Mouse (Mus musculus): ENCODE data around the gene 4933425L06Rik.

The 4933425L06Rik gene

GRCm38 (mm10) chr13:105081862-105082261, at the start of gene 4933425L06Rik:
TSS of gene 4933425L06Rik (plus strand) at chr13:105082122.
- DNase-seq: no peak

DNA sequence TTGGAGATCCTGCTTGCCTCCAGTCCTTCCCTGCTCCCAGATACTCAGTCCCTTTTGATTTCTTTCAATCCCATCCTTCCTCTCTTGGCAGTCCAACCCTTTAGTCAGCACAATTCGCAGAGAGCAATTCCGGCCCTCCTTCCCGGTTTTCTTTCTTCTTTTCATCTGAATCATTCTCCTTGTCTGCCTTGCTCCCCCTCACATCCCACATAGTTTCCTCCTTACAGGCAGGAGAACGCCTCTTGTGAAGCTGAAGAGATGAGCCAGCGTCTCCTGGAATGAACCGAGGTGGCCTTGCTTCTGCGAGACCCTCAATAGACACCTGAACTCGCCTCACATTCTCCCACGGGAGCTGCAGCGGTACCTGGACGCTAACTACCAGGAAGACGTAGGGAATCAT, 44.1 kb upstream of the 4933425L06Rik start:
- DNase-seq: no peak

DNA sequence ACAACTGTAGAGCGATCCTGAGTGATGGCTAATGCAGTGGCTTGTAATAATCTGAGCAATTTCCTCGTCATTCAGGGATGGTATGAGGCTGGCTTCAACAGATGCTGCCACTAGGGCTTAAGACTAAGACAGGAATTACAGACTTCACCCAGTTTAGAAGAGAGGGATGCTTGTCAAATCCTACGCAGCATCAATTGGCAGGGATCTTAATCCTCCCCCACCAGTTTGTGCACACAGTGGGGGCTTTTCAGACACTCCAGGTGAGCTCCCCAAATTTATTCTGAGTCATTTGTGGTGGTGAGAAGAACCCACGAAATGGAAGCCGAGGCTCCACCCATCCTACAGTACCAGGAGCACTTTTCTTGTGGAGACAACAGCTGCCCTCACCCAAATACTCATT, 43.6 kb upstream of the 4933425L06Rik start:
- DNase-seq: no peak

DNA sequence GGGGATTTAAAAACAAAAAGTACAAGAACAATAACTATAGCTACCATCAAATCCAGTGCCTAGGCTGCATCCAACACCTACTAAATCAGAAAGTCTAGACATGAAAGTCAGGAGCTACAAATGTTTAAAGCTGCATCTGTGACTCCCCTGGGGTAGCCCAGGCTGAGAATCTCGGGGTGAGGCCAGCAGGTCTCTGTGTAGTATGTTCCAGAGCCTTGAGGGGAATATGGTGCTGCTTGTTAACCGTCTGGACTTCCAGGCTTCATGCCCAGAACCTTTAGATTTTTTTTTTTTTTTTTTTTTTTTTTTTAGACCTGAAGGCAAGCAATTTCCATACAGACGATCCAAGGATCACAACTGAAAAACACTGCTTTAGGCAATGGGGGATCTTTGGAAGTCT, 38.0 kb upstream of the 4933425L06Rik start:
- DNase-seq: peak in 1 of 2 experiments; percentile 48

DNA sequence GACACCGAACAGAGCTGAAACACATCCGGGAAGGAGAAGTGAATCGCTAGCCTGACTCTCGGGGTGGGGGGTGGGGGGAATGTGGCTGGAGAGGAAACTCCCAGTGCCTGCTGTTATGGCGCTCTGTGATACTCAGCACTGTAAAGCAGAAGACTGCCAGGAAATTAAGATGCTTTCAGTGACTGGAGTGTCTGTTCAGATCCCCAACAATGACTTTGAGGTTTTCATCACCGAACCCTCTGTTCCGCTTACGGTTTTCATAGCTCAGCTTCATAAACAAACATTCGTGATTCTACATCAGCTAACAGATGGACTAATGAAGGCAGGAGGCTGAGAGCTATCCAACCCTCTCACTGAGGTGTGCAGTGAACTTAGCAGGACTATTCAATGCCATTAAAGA, 34.5 kb upstream of the 4933425L06Rik start:
- DNase-seq: peak in 1 of 2 experiments; percentile 49

DNA sequence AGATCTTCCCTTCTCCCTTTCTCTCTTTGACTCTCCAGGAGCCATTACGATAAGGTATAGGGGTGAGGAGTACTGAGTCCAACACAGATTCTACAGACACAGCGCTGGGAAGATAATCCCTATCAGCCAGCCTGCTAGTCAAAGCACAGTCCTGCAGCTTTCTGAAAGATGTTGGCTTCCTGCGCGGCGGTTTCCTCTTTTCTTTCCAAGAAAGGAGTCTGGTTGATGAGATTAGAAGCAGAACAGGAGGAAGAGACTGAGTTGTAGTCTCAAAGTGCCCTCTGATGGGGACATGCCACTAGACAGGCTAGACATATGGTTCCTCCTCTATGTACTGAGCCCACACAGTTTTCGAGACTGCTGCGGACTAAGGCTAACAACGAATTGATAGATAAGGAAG, 33.3 kb upstream of the 4933425L06Rik start:
- DNase-seq: peak; percentile 56 to 65

DNA sequence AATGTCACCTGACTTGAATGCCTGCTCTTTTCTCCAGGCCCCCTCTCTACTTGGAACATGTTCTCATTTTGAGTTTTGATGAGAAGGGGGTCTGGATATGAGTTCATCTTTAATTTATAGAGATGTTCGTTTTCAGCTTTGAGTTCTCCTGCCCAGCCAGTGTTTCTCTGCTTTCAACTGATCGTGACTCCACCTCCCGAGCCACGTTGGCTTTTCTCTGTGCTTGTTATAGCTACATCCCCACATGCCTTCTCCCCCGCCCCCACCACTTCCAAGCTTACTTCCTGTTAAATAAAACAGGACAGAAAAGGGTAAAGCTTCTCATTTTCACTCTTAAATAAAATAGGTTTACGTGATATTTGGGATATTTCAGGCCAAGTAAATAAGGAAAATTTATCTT, 30.5 kb upstream of the 4933425L06Rik start:
- peak in 1 of 2 experiments; percentile 33 for DNase-seq

GRCm38 (mm10) chr13:105053618-105054017, 28.3 kb upstream of the 4933425L06Rik start:
- peak; percentile 50 to 63 for DNase-seq

GRCm38 (mm10) chr13:105054181-105054940, 27.6 kb upstream of the 4933425L06Rik start, which contains the start of gene Rgs7bp:
TSS of gene Rgs7bp (minus strand) at chr13:105054930.
- DNase-seq: peak; percentile 77 to 86

- DNase-seq: no peak
These were observed 27.0 kb upstream of the 4933425L06Rik start for GRCm38 (mm10) chr13:105054941-105055309.

DNA sequence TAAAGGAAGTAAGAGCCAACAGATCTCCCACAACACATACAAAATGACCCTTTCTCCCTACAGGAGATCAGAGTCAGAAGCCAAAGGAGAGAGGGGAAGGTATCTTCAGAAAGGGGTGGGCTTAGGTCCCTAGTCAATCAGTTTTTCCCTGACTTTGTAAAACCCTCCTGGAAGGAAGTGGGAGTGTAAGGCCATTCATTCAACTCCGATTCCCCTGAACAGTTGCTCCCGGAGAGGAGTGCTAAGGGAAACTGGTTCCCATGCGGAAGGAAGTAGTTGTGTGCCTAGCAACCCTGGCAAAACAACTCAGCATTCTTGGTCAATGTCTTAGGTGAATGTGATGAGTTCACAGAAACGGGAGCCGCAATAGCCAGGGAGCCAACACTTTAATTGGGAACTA, 26.5 kb upstream of the 4933425L06Rik start:
- DNase-seq: no peak

DNA sequence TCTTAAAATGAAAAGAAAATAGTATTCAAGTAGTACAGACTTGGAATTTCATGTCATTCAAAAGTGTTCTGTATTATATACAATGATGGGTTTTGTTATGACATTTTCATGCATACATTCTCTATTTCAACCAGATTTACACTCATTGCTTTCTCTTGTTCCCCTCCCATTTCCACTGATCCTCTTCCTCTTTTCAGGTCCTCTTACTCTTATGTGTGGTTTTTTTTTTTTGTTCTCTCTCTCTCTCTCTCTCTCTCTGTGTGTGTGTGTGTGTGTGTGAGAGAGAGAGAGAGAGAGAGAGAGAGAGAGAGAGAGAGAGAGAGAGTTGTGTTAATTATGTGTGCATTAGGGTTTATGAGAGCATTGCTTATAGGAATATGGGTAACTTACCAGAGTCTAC, 15.8 kb upstream of the 4933425L06Rik start:
- DNase-seq: no peak

DNA sequence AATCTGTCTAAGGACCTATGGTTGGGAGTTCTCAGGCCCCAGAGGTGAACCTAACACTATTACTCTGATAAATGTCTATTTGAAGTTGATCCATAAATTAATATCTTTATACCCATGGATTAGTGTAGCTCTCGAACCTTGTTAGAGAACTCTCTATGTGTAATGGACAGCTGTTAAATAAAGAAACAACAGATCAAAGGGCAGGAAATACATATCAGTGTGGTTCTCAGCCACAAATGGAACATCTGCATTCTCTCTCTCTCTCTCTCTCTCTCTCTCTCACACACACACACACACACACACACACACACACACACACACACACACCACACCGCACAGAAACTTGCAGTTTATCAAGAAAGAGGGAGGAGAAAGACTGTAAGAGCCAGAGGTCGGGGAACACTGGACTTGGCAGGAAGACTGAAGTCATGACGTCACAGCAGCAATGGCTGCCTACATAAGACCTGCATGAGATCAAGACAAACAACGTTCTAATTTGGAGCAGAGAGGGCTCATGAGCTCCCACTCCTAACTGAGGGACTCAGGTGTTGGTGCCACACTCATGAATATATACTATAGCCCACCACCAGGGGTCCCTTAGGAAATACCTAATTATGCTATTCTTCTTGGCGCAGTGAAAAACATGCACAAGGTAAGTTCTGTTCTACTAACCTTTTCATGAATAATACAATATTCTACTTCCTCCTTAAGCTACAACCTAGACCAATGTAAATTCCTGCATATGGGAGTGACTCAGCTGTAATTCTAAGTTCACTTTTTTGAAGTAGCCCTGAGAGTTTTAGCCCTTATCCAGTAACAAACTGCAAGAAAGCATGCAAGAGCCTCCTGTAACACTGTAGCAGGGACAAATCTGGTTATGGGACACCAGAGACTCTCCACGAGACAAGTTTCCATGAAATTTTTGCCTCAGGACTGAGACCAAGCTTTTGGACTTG, 14.8 kb upstream of the 4933425L06Rik start:
- DNase-seq: no peak

GRCm38 (mm10) chr13:105089276-105089675, 7.4 kb downstream of the 4933425L06Rik start:
- DNase-seq: no peak

DNA sequence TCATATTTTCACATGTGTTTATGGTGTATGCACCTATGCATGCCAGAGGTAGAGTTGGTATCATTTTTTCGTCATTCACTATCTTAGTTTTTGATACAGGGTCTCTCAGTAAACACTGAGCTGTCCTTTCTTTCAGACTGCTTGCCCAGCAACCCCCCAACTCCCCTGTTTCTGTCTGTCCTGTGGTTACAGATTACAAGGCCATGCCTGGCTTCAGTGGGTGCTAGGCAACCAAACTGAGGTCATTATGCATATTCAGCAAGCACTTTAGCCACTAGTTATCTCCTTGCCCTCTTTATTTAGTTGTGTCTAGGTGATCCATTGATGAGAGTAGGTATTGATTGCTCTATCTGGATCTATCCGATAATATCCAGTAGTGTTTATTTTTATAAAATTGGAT, 14.4 kb downstream of the 4933425L06Rik start:
- DNase-seq: no peak

DNA sequence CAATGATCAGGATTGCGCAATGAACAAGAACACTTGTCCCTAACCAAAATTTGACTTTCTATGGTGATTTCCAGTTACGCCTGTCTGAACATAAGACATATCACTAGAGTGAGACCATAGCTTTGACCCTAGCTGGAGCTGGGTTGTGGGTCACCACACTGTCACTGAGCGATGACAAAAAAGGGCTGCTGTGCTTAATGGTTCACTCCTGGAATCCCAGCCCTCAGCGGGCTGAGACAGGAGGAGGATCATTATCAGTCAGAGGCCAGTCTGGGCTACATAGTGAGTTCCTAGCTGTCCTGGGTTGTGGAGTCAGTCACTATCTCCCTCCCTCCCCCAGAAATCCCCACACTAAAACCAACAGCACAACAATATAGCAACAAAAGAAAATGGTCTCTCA, 18.8 kb downstream of the 4933425L06Rik start:
- no peak for DNase-seq

GRCm38 (mm10) chr13:105104385-105104784, 22.5 kb downstream of the 4933425L06Rik start:
- DNase-seq: no peak

GRCm38 (mm10) chr13:105111599-105111998, 29.7 kb downstream of the 4933425L06Rik start:
- no peak for DNase-seq

- DNase-seq: no peak
These were observed 39.7 kb downstream of the 4933425L06Rik start for GRCm38 (mm10) chr13:105121617-105122016.

GRCm38 (mm10) chr13:105122092-105122491, 40.2 kb downstream of the 4933425L06Rik start:
- DNase-seq: no peak

DNA sequence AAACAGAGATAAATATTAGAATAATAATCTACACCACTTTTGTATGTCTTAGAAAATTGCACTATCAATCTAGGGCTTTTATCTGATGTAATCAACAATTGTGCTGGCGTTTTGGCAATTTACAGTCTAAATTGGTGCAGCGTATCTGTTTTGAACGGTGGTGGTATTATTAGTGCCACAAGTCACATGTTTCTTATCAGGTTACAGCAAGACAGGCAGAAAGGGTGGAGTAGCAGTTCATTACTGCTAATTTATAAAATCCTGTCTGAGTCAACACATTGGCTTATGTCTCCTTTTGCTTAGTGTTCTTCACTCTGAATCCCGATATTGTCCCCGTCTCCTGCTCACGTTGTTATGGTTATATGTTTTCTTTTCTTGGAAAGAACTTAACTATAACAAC, 48.2 kb downstream of the 4933425L06Rik start:
- DNase-seq: no peak

GRCm38 (mm10) chr13:105132370-105132769, 50.4 kb downstream of the 4933425L06Rik start:
- no peak for DNase-seq

GRCm38 (mm10) chr13:105132776-105133175, 50.9 kb downstream of the 4933425L06Rik start:
- no peak for DNase-seq

DNA sequence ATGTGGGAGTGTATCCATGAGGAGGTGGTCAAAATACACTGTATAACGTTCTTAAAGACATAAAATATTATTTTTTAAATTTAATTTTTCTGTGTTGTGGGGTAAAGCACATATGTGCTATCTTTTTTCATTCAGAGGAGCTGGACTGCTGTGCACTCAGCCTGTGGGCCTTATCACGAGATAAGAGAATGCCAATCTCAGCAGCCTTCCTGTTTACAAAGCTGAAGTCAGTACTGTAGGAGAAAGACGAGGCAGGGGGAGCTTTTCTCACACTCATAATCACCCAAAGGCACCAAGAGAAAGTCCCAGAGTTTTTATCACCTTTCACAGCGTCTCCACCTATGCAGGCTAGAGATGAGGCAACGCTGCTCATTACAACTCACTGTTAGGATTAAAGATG, 52.5 kb downstream of the 4933425L06Rik start:
- no peak for DNase-seq
